Mouse (Mus musculus): ENCODE measurements around the gene Grasp.

Grasp gene

GRCm38 (mm10) chr15:101278589-101278988, 54.6 kb downstream of the Grasp start:
- no peak for DNase-seq

DNA sequence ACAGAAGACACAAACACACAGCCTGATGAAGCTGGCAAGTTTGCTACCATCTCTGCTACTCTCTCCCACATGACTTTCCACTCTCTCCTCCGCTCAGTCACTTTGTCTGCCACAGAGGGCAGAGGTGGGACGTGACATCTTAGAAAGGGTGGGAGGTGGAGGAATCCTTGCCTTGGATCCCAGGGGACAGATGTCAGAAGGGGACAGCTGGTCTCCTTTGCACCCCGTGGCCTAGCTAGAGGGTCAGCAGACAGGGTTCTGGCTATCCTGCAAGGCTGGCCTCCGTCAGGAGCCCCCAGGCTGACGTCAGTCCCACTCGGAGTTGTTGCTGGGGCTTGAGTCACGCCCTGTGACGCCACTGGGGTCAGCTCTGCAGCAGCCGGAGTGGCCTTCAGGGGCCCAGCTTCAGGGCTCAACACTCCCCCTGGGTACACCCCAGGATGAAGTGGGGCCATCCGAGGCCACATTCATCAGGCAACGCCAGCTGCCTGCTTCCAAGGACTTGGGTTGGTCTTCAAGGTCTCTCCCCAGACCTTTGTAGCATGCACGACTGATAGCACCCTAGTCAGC, 55.5 kb downstream of the Grasp start:
- DNase-seq: peak; percentile 95

Measured in heart, adult 11 months (tissue).